Mouse (Mus musculus): ENCODE measurements around the gene Selenom. TPM values are rescaled to one million over a fixed set of nuclear protein-coding genes. Genes with fewer than 3 reads are reported as not detected.

Gene Selenom
- polyA plus RNA-seq, 1 experiment from 2014 or later: 151 TPM

DNA sequence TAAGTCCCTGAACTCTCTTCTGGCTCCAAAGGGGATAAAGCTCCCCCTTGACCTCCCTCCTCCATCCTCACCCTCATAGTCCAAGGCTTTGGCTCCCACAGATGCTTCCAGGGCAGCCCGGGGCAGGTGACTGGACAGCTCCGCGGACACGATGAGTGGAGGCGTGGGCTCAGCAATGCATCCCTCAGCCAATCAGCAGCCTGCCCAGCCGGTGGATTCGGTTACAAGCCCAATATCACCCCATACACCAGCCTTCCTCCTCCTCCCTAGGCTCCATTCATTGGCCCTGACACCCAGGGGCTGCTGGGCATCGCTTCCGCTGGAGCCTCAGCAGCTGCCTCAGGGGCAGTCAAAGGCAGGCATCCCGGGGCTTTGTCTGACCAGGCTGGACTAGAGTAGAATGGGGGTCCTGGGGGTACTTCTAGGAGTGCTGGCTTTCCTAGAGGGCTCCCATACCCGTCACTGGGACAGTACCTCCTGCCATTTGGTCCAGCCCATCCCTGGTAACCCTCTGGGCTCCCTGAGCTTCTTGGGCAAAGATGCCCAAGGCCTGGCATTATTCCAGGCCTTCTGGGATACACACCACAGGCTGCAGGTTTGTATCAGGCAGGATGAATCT lies 26.4 kb upstream of the Selenom start, which contains the start of gene Pla2g3:
Pla2g3 (plus strand) TSS at position 333 of the 619 bp plus-strand sequence.
- H3K4me3 ChIP-seq (ENCODE audit: control insufficient read depth in 1 of 2, insufficient read depth in 1 of 2, low read depth in 1 of 2, low read length in 2 of 2): no peak within 1 kb of the TSS
- no peak for ATAC-seq (ENCODE audit: insufficient number of reproducible peaks, insufficient read depth, low FRiP score, low read depth)
- H3K27me3 ChIP-seq (ENCODE audit: control insufficient read depth, insufficient read depth, low read length): no peaks in the 10 kb centered on the region
- H3K36me3 ChIP-seq (ENCODE audit: control insufficient read depth, insufficient read depth, low read length): no peaks in the 10 kb centered on the region
- H3K27ac ChIP-seq (replicated peaks in 1 of 2; ENCODE audit: control insufficient read depth in 1 of 2, insufficient read depth in 1 of 2, low read depth in 2 of 2, low read length in 2 of 2): no peak within 1 kb of the TSS
- H3K9me3 ChIP-seq (ENCODE audit: control insufficient read depth, low read length): no peaks in the 10 kb centered on the region
- no peak within 1 kb of the TSS for H3K9ac ChIP-seq (ENCODE audit: low read length)
- WGBS: 28% methylated on average over 11 of the region's 11 CpGs
- H3K4me1 ChIP-seq (ENCODE audit: control insufficient read depth in 2 of 2, insufficient read depth in 2 of 2, low read length in 2 of 2): peaks cover 4% of the 10 kb centered on the region in 2 experiments; a peak in 2 of 4 replicates
- H3K4me2 ChIP-seq (ENCODE audit: low read length): no peak within 1 kb of the TSS

DNA sequence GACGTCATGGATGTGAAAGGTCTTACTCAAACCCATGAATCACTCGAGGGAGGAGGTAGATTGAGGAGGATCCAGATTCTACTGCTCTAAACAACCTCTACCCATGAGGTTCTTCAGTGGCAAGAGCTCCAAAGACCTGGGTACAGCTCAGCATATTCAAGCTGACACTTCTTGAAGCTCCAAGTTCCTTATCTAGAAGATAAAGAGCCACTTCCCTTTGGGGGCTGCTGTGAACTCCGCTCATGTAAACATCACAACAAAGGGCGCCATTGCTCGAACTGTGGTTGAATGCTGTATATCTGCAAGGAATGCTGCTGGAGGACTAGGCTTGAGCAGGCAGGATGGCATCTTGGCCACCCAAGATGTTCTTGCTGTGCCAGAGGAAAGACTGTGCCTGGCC lies 25.4 kb upstream of the Selenom start:
- ATAC-seq (ENCODE audit: insufficient number of reproducible peaks, insufficient read depth, low FRiP score, low read depth): no peak
- Histone ChIP-seq H3K4me1 (ENCODE audit: control insufficient read depth in 2 of 2, insufficient read depth in 2 of 2, low read length in 2 of 2) (peaks cover 4% of the 10 kb centered on the region in 2 experiments; a peak in 2 of 4 replicates), H3K4me2 (ENCODE audit: low read length) (no peak overlapping the region)

DNA sequence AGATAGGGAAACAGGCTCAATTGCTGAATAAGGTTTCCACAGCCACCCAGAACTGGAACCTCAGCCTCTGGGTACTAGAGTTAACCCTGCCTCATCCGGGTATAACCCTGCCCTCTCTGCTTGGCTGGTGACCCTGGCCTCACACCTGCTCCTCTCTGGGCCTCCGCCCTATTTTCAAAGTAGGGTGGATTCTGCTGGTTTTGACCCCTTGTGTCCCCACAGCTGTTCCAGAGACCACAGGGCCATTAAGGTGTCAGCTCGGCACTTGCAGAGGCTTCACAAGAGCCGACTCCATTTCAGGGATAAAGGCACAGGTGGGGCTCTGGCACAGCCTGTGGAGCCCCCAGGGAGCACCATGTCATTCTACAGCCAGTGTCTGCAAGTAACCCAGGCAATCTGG lies 21.7 kb upstream of the Selenom start:
- WGBS: 68% methylated on average over 4 of the region's 4 CpGs
- no peaks in the 10 kb centered on the region for H3K9me3 ChIP-seq (ENCODE audit: control insufficient read depth, low read length)

More for the DNA sequence above, 25.4 kb upstream of the Selenom start:
- H3K4me3 ChIP-seq (ENCODE audit: control insufficient read depth in 1 of 2, insufficient read depth in 1 of 2, low read depth in 1 of 2, low read length in 2 of 2): no peak overlapping the region
- H3K36me3 ChIP-seq (ENCODE audit: control insufficient read depth, insufficient read depth, low read length): no peaks in the 10 kb centered on the region
- H3K9me3 ChIP-seq (ENCODE audit: control insufficient read depth, low read length): no peaks in the 10 kb centered on the region
- H3K9ac ChIP-seq (ENCODE audit: low read length): no peak overlapping the region
- WGBS: 52% methylated on average over 5 of the region's 5 CpGs
- no peak overlapping the region for H3K27ac ChIP-seq (replicated peaks in 1 of 2; ENCODE audit: control insufficient read depth in 1 of 2, insufficient read depth in 1 of 2, low read depth in 2 of 2, low read length in 2 of 2)
- H3K27me3 ChIP-seq (ENCODE audit: control insufficient read depth, insufficient read depth, low read length): no peaks in the 10 kb centered on the region

DNA sequence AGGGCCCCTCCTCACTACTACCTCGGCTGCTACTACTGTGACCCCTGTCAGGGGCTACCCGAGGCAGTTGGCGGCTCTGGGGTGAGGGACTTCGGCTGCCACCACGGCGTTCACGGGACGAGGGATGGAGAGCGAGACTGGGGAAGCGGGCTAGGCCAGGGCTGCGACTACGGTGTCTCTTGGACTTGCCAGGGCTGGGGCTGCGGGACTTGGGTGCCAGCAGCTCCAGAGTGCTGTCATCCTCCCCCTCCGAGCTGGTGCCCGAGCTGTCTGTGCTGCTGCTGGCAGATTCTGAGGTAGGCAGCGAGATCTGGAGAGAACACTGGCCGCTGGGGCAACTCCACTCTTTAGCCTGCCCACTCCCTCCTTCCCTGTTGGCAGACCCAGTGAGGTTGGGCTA lies 19.6 kb upstream of the Selenom start:
- no peak overlapping the region for H3K4me2 ChIP-seq (ENCODE audit: low read length)
- ATAC-seq (ENCODE audit: insufficient number of reproducible peaks, insufficient read depth, low FRiP score, low read depth): no peak
- H3K4me1 ChIP-seq (ENCODE audit: control insufficient read depth in 2 of 2, insufficient read depth in 2 of 2, low read length in 2 of 2): peaks cover 0 to 2% of the 10 kb centered on the region in 2 experiments; a peak in 1 of 4 replicates
- 74% methylated on average over 17 of the region's 17 CpGs for WGBS
- peaks cover 10% of the 10 kb centered on the region for H3K36me3 ChIP-seq (ENCODE audit: control insufficient read depth, insufficient read depth, low read length)
- no peak overlapping the region for H3K4me3 ChIP-seq (ENCODE audit: control insufficient read depth in 1 of 2, insufficient read depth in 1 of 2, low read depth in 1 of 2, low read length in 2 of 2)
- no peaks in the 10 kb centered on the region for H3K27me3 ChIP-seq (ENCODE audit: control insufficient read depth, insufficient read depth, low read length)
- H3K9ac ChIP-seq (ENCODE audit: low read length): no peak overlapping the region
- no peak overlapping the region for H3K27ac ChIP-seq (replicated peaks in 1 of 2; ENCODE audit: control insufficient read depth in 1 of 2, insufficient read depth in 1 of 2, low read depth in 2 of 2, low read length in 2 of 2)
- no peaks in the 10 kb centered on the region for H3K9me3 ChIP-seq (ENCODE audit: control insufficient read depth, low read length)

More for the DNA sequence above, 21.7 kb upstream of the Selenom start:
- no peaks in the 10 kb centered on the region for H3K27me3 ChIP-seq (ENCODE audit: control insufficient read depth, insufficient read depth, low read length)
- no peak overlapping the region for H3K4me2 ChIP-seq (ENCODE audit: low read length)
- H3K4me3 ChIP-seq (ENCODE audit: control insufficient read depth in 1 of 2, insufficient read depth in 1 of 2, low read depth in 1 of 2, low read length in 2 of 2): no peak overlapping the region
- H3K27ac ChIP-seq (replicated peaks in 1 of 2; ENCODE audit: control insufficient read depth in 1 of 2, insufficient read depth in 1 of 2, low read depth in 2 of 2, low read length in 2 of 2): no peak overlapping the region
- no peak for ATAC-seq (ENCODE audit: insufficient number of reproducible peaks, insufficient read depth, low FRiP score, low read depth)
- peaks cover 4 to 6% of the 10 kb centered on the region in 2 experiments; a peak in 2 of 4 replicates for H3K4me1 ChIP-seq (ENCODE audit: control insufficient read depth in 2 of 2, insufficient read depth in 2 of 2, low read length in 2 of 2)
- no peaks in the 10 kb centered on the region for H3K36me3 ChIP-seq (ENCODE audit: control insufficient read depth, insufficient read depth, low read length)
- H3K9ac ChIP-seq (ENCODE audit: low read length): no peak overlapping the region

DNA sequence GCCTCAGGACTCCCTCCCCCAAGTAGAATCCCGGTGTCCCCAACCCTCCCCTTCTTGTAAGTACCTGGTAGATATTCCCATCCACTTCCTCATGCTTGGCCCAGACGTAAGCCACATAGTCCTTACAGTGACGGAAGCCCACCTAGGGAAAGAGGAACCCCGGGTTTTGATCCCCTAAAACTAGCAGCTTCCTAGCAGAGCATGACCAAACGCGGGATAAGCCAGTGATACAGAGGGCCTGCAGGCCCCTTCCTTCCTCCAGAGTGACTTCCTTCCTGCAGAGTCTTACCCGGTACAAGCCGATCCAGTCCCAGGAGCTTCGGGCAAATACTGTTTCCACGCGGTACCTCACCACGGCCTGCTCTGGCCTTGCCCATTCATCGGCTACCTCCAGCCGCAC lies 19.0 kb upstream of the Selenom start:
- Histone ChIP-seq H3K4me2 (ENCODE audit: low read length) (no peak overlapping the region), H3K9me3 (ENCODE audit: control insufficient read depth, low read length) (no peaks in the 10 kb centered on the region), H3K4me1 (ENCODE audit: control insufficient read depth in 2 of 2, insufficient read depth in 2 of 2, low read length in 2 of 2) (peaks cover 0 to 2% of the 10 kb centered on the region in 2 experiments; a peak in 1 of 4 replicates), H3K27ac (replicated peaks in 1 of 2; ENCODE audit: control insufficient read depth in 1 of 2, insufficient read depth in 1 of 2, low read depth in 2 of 2, low read length in 2 of 2) (no peak overlapping the region), H3K36me3 (ENCODE audit: control insufficient read depth, insufficient read depth, low read length) (peaks cover 10% of the 10 kb centered on the region), H3K4me3 (ENCODE audit: control insufficient read depth in 1 of 2, insufficient read depth in 1 of 2, low read depth in 1 of 2, low read length in 2 of 2) (no peak overlapping the region), H3K27me3 (ENCODE audit: control insufficient read depth, insufficient read depth, low read length) (no peaks in the 10 kb centered on the region), H3K9ac (ENCODE audit: low read length) (no peak overlapping the region)
- WGBS: 77% methylated on average over 14 of the region's 14 CpGs
- peak; percentile 11; the same call in 1 of the 2 replicates for ATAC-seq (ENCODE audit: insufficient number of reproducible peaks, insufficient read depth, low FRiP score, low read depth)

DNA sequence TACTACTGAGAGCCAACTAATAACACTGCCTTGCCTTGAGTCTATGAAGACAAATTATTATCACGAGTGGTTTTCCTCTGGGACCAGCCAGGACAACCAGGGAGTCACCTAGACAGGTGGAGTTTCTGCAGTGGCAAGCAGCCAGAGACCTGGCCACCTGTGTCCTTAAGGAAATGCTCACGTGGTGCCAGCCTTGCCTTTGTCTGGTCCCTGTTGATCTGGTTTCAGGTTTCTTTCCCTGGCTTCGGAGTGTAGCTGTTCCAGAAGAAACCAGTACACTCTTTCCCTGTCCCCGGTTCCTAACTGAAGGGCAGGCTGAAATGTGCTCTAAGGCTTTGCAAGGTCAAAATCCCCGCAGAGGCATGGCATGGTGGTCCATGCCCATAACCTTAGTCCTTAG lies 17.7 kb upstream of the Selenom start:
- Histone ChIP-seq H3K9ac (ENCODE audit: low read length) (no peak overlapping the region), H3K4me3 (ENCODE audit: control insufficient read depth in 1 of 2, insufficient read depth in 1 of 2, low read depth in 1 of 2, low read length in 2 of 2) (no peak overlapping the region), H3K9me3 (ENCODE audit: control insufficient read depth, low read length) (no peaks in the 10 kb centered on the region), H3K27me3 (ENCODE audit: control insufficient read depth, insufficient read depth, low read length) (no peaks in the 10 kb centered on the region), H3K27ac (replicated peaks in 1 of 2; ENCODE audit: control insufficient read depth in 1 of 2, insufficient read depth in 1 of 2, low read depth in 2 of 2, low read length in 2 of 2) (no peak overlapping the region), H3K4me1 (ENCODE audit: control insufficient read depth in 2 of 2, insufficient read depth in 2 of 2, low read length in 2 of 2) (peaks cover 0 to 2% of the 10 kb centered on the region in 2 experiments; a peak in 1 of 4 replicates), H3K36me3 (ENCODE audit: control insufficient read depth, insufficient read depth, low read length) (peaks cover 13% of the 10 kb centered on the region), H3K4me2 (ENCODE audit: low read length) (no peak overlapping the region)
- 54% methylated on average over 5 of the region's 5 CpGs for WGBS
- ATAC-seq (ENCODE audit: insufficient number of reproducible peaks, insufficient read depth, low FRiP score, low read depth): no peak

DNA sequence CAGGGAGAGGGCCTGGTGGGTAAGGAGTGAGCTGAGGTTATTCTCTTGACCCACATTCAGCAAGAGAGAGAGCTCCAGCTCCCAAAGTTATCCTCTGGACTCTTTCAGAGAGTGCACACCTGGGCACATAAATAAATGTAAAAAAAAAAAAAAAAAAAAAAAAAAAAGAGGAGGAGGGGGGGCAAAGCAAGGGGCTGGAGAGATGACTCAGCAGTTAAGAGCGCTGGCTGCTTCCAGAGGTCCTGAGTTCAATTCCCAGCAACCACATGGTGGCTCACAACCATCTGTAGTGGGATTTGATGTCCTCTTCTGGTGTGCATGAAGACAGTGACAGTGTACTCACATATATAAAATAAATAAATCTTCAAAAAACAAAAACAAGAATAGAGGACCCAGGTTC lies 17.2 kb upstream of the Selenom start:
- H3K36me3 ChIP-seq (ENCODE audit: control insufficient read depth, insufficient read depth, low read length): peaks cover 14% of the 10 kb centered on the region
- peaks cover 0 to 2% of the 10 kb centered on the region in 2 experiments; a peak in 1 of 4 replicates for H3K4me1 ChIP-seq (ENCODE audit: control insufficient read depth in 2 of 2, insufficient read depth in 2 of 2, low read length in 2 of 2)
- no peak overlapping the region for H3K27ac ChIP-seq (replicated peaks in 1 of 2; ENCODE audit: control insufficient read depth in 1 of 2, insufficient read depth in 1 of 2, low read depth in 2 of 2, low read length in 2 of 2)
- no peaks in the 10 kb centered on the region for H3K9me3 ChIP-seq (ENCODE audit: control insufficient read depth, low read length)
- no peaks in the 10 kb centered on the region for H3K27me3 ChIP-seq (ENCODE audit: control insufficient read depth, insufficient read depth, low read length)
- no peak overlapping the region for H3K4me2 ChIP-seq (ENCODE audit: low read length)
- H3K4me3 ChIP-seq (ENCODE audit: control insufficient read depth in 1 of 2, insufficient read depth in 1 of 2, low read depth in 1 of 2, low read length in 2 of 2): no peak overlapping the region
- no peak for ATAC-seq (ENCODE audit: insufficient number of reproducible peaks, insufficient read depth, low FRiP score, low read depth)
- H3K9ac ChIP-seq (ENCODE audit: low read length): no peak overlapping the region
- 100% methylated on average over 1 of the region's 1 CpGs for WGBS

DNA sequence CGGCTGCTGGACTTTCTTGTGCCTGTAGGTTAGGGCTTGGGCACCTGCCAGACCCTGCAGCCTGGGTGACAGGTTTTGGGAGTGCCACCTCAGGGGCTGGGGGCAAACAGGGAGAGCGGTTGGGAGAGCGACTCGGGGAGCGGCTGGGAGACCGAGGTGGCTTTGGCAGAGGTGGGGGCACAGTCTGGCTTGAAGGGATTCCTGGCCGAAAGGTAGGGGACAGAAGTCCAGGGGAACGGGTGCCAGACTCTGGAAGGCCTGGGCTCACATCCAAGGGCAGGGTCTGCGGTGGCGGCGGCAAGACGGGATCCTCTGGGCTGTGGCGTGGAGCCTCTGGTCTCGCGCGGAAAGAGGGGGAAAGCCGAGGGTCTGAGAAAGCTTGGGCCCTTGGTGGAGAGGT lies 12.4 kb upstream of the Selenom start:
- Histone ChIP-seq H3K36me3 (ENCODE audit: control insufficient read depth, insufficient read depth, low read length) (peaks cover 18% of the 10 kb centered on the region), H3K4me3 (ENCODE audit: control insufficient read depth in 1 of 2, insufficient read depth in 1 of 2, low read depth in 1 of 2, low read length in 2 of 2) (no peak overlapping the region), H3K4me2 (ENCODE audit: low read length) (no peak overlapping the region), H3K9ac (ENCODE audit: low read length) (no peak overlapping the region), H3K4me1 (ENCODE audit: control insufficient read depth in 2 of 2, insufficient read depth in 2 of 2, low read length in 2 of 2) (peaks cover 8 to 14% of the 10 kb centered on the region in 2 experiments), H3K27ac (replicated peaks in 1 of 2; ENCODE audit: control insufficient read depth in 1 of 2, insufficient read depth in 1 of 2, low read depth in 2 of 2, low read length in 2 of 2) (no peak overlapping the region), H3K9me3 (ENCODE audit: control insufficient read depth, low read length) (no peaks in the 10 kb centered on the region), H3K27me3 (ENCODE audit: control insufficient read depth, insufficient read depth, low read length) (no peaks in the 10 kb centered on the region)
- WGBS: 66% methylated on average over 17 of the region's 17 CpGs
- ATAC-seq (ENCODE audit: insufficient number of reproducible peaks, insufficient read depth, low FRiP score, low read depth): no peak

All from heart, embryonic 14.5 days (tissue).